Mouse (Mus musculus): ENCODE results near the gene Fam24a.

DNA sequence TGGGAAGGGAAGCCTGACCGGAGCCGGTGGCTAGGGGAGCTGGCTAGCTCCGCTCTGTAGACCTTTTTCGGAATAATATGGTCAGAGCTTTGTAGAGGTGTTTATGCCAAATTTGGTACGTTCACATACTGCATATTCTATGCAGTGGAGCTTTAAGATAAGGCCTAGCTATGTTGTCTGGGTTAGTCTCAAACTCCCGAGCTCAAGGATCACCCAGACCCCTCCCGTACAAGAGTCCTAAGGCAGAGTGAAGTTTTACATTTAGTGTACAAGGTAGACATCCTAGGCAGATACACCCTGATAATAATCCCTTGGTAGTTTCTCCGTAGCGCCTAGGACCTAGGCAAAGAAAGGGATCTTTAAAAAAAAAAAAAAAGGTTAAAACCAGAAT, 37.8 kb downstream of the Fam24a start:
- TF ChIP-seq CTCF (IDR thresholded peaks at IDR 0.05; ENCODE audit: borderline replicate concordance, control insufficient read depth, extremely low read depth, insufficient read depth, low read length, poor library complexity) (no peak), POLR2A (IDR thresholded peaks at IDR 0.05; ENCODE audit: control insufficient read depth, extremely low read depth, insufficient read depth, low read length, poor library complexity) (no peak)
